Mouse (Mus musculus): ENCODE data around the gene Spag5.

Gene Spag5

DNA sequence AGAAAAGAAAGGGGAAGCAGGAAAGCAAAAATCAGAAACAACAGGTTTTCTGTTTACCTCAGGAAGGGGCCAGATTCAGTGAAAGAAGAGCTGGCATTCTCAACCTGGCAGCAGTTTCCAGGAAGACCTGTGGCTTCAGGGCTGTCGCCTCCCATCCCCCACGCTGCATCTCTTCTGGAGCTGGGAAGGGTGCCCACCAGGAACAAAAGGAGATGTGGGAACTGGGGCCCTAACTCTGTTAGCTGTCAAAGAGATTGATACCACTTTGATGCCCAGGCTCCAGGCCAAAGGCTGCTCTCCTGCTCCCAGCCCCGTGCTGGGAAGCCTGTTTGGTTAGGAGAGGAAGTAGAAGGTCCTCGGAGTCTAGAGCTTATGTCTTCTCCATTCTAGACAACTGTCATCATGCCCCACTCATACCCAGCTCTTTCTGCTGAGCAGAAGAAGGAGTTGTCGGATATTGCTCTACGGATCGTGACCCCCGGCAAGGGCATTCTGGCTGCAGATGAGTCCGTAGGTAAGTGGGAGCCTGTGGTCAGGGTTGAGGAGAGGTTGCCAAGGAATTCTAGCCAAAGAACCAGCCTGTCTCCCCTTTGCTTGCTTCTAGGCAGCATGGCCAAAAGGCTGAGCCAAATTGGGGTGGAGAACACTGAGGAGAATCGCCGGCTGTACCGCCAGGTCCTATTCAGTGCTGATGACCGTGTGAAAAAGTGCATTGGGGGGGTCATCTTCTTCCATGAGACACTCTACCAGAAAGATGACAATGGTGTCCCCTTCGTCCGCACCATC lies 22.9 kb downstream of the Spag5 start:
- peak; percentile 58 for DNase-seq

DNA sequence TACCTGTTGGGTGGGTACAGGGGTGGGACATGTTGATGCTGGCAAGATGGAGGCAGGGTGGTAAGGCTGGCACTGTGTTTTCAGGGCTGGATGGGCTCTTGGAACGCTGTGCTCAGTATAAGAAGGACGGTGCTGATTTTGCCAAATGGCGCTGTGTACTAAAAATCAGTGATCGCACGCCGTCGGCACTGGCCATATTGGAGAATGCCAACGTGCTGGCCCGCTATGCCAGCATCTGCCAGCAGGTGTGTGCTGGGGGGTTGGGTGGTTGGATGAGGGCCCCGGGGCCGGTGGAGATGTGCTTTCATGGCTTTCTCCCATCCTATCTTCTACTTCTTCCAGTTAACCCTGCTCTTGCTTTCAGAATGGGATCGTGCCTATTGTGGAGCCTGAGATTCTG lies 23.6 kb downstream of the Spag5 start:
- no peak for DNase-seq

DNA sequence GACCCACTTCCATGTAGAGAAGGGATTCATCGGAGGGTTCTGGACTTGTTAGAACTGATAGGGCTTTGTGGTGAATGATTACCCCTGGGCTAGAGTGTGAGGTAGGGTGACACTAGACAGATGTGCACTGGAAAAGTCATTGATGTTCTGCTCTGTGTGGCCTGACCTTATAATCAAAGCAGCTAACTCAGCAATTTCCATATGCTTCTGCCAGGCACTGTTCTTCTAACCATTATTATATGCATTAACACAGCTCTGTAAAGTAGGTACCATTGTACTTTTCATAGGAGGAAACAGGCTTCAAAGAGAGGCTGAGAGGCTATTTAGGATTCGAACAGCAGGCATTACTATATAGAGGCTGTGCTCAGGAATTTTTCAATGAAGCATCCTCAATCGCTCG lies 25.9 kb downstream of the Spag5 start:
- DNase-seq: no peak

DNA sequence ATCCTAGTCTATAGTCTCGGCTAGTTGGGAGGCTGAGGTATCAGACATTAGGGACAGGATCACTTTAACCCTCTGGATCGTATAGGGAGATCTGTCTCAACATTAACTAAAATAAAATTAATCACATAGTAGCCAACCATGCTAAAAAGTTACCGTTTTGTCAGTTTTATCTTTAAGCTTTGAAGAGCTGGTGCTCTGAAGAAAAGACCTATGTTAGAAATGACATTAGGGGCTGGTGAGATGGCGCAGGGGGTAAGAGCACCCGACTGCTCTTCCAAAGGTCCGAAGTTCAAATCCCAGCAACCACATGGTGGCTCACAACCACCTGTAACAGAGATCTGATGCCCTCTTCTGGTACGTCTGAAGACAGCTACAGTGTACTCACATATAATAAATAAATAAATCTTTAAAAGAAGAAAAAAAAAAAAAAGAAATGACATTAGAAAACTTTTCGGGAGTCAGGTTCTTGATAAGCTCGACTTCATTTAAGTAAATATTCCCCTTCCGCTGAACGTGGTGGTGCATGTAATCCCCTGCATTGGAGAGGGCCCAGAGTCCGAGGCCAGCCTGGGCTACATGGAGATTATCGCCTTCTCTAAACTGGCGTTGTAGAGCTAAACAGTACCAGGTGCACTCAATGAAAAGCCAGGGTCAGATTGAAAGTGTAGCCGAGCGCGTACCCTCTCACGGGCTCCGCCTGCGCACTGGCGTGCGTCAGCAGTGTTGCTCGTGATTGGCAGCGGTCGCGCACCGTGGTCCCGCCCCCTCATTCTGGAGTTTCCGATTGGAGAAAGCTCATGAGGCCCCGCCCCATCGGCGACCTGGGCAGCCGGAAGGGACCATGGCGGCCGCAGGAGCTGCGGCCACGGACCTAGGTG lies 26.5 kb downstream of the Spag5 start, which contains the start of gene Pigs:
TSS of gene Pigs (plus strand) at position 782 of the 878 bp plus-strand sequence.
- peak; percentile 95 for DNase-seq

DNA sequence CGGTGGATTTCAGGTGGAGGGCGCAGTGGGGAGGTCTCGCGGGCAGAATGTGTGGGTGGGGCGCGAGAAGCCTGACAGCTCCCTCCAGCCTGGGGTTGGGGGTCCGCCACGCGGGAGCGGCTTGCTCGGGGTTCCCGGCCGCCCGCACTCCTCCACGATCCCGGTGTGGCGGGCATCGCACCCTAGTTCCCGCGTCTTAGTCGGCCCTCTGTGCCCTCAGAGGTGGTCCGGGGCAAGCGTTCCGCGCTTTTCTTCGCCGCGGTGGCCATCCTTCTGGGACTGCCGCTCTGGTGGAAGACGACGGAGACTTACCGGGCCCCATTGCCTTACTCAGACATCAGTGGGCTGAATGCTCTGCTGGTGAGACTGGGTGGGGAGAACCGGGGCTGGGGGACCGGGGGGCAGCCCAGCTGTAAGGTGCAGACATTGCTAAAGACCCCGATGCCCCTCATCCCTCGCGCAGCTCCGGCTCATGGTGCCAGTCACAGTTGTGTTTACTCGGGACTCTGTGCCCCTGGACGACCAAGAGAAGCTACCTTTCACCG lies 27.3 kb downstream of the Spag5 start:
- no peak for DNase-seq

DNA sequence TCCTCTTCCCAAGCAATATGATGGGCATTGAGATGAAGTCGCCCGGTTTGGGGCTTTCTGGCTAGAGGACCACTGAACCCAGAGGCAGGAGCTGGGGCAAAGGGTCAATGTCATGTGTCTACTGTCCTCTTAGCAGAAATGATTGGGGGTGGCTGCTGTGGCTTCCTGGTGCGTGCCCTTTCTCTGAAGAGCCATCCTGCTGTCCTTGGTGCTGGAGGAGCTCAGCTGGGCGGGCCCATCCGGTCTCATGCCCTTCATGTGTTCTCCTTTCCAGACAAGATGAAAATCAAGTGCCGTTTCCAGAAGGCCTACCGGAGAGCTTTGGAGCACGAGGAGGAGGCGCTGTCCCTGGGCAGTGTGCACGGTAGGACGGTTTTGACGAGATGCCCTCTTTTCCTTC lies 31.3 kb downstream of the Spag5 start:
- DNase-seq: no peak

DNA sequence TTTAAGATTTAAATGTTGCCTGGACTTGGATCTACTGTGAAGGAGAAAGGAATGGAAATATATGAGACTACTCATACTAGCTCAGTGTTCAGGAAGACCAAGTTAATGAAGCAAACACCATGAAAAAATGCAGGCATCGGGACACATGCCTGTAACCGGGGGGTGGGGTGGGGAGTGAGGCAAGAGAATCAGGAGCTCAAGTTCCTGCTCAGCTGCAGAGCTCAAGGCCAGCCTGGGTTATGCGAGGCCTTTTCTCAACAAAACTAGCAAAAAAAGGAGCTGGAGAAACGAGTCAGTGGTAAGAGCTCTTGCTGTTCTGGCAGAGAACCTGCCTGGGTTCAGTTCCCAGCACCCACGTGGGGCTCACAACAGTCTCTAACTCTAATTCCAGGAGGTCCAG lies 32.7 kb downstream of the Spag5 start:
- no peak for DNase-seq

DNA sequence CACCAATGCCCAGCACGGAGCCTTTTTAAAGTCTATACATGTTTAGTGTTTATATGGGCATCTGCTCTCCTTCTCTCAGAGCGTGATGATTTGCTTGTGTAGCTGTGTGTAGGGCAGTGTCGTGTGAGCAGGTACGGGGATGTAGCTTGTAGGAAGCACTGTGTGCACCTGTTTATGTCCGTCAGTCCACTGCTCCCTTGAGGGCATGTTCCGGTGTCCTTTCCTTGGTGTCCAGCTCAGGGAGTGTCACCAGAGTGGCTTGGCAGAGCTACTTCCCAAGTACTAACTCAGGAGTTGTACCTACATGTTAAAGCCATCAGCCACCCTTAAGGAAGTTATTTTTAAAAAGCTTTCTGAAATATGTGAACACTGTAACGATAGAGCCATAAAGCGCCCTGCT lies 35.7 kb downstream of the Spag5 start:
- no peak for DNase-seq

DNA sequence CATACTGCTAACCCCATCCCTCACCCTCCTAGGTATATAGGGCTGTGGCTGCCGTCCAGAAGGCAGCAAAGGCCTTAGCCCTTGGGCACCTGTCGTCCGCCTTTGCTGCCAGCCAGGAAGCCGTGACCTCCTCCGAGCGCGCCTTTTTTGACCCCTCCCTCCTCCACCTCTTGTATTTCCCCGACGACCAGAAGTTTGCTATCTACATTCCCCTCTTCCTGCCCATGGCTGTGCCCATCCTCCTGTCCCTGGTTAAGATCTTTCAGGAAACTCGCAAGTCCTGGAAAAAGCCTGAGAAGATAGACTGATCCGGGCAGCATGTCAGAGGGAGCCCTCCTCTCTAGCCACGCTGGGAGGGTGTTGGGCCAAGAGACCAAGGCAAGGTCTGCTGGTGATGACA lies 40.4 kb downstream of the Spag5 start:
- no peak for DNase-seq

DNA sequence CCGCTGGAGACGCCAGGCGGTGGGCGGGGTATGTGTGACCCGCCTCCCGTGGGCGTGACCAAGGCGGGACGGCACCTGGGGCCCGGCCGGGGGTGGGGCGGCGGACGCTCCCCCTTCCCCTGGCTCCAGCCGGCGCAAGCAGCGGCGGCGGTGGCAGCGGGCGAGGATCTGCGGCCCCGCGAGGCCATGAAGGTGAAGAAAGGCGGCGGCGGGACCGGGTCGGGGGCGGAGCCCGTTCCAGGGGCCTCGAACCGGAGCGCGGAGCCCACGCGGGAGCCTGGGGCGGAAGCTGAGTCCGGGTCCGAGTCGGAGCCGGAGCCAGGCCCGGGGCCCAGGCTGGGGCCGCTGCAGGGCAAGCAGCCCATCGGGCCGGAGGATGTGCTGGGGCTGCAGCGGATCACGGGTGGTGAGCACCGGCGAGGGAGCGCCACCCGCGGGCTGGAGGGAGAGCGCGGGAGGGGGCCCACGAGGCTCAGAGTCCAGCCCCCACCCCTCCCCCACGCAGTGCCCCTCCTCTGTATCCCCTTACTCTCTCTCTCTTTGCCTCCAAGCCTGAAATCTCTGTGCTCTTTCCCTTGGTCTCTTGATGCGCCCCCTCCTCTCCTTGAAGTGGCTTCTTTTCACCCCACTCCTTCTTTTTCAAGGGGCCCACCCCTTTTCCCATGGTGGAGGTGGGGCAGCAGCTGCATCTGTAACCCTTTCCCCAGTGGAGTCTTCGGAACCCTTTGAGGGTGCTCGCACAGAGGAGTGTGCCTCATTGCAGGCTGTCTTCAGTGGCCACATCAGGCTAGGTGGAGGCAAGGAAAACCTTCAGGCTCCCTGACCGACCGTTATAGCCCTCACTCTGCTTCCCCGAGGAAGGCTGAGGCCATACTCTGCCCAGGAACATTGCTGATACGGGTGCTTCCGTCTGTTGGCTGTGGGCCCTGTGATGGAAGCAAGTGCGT lies 42.3 kb downstream of the Spag5 start, which contains the start of gene Unc119:
TSS of gene Unc119 (plus strand) at position 102 of the 947 bp plus-strand sequence.
- peak; percentile 67 for DNase-seq

DNA sequence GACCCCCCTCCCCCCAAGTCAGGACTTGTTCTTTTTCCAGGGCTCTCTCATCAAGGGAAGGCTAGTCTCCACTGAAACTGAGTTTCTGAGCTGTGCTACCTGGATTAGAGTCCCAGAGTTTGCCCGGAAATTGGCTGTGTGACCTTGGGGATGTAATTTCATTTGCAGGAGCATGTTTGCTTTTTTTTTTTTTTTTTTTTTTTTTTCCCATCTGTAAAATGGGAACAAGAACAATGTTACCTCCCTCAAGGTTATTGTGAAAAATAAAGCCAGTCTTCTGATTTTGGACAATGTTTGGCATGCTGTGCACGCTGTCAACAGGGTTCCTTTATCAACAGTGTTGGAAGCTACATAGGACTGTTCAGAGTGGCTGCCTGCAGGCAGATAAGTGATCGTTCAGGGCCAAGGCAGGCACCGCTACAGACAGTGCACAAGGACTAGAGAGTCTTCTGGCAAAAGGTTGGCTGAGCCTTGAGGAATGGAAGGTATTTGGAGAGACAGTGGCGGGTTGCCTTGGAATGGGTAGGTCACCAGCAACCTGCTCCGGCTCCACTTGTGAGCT lies 43.1 kb downstream of the Spag5 start:
- no peak for DNase-seq

DNA sequence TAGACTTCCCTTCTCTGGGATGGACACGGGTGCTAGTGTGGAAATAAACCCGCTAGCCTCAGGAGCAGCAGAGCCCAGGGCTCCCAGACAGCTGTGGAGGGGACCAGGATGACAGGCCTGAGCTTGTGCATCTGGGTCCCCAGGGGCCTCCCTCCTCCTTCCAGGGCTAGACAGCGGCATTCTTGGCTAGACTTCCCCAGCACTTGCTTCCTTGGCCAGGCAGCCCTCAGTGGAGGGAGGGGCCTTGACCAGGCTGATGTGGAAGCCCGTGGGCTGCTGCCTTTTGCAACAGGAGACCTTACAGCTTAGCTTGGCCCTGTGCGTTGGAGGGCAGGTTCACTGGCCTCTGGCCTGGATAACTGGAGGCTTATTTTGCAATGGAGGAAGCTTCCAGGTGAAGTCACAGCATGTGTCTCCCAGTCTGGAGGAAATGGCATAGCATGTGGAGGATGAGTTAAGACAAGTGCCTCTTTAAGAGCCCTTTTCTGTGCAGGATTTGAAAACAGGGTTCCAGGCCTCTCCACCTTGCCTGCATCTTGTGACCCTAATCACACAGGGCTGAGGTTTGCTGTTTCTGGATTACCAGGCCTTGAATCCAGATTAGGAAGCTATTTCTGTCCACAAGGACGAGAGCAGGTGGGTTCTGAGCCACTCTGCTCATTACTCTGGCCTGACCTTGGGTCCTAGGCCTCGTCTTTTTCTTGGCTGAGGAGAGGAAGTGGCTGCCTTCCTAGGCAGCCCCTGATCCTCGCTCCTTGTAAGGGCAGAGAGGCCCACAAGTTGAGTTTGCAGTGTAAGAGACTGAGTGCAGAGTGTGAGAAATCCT lies 43.8 kb downstream of the Spag5 start:
- no peak for DNase-seq

DNA sequence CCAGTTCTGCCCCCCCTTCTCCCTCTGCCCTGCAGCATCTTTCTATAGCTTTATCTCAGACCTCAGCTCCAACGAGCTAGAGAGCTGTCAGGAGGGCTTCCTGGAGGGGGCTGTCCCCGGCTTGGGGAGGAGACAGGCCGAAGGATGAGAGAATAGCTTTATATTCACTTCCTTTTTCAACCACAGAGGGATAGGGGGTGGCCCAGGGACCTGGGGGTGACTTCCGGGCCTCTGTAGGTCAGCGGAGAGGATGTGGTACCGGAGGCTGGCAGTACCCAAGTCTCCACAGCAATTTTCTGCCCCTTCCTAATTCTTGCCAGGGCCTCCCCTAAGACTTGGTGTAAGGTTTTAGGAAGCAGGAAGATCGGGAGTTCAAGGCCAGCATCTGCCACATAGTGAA lies 44.5 kb downstream of the Spag5 start:
- DNase-seq: no peak

DNA sequence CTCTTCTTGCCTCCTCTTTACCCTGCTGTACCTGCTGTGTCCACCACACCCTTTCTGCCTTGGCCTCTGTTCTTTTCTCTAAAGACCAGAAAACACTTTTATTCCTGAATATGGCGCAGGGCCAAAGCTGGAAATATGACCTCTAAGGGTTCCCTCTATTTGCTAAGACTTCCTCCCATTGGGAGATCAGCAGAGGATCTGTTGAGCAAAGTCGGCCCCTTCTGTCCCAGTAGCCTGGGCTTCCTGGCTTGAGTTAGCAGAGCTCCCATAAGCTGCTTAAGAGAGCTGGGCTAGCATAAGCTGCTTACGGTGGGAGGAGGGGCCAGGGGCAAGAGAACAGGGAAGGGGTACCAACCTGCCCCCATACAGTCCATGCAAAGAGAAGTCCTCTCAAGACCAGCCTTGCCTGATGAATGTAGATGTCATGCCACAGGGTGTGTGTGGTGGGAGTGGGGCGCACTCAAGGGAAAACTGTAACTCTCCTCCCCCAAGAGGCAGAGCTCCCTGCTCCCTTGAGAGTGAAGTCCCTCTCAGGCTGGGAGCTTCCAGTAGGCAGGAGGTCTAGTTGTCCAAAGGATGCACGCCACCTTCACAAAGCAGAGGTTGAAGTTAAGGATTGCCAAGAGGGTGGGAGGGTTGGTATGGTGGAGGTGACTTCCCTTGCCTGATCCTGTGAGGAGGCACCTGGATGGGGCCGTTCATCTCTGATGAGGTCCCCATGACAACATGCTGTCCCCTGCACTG lies 45.2 kb downstream of the Spag5 start:
- DNase-seq: no peak

DNA sequence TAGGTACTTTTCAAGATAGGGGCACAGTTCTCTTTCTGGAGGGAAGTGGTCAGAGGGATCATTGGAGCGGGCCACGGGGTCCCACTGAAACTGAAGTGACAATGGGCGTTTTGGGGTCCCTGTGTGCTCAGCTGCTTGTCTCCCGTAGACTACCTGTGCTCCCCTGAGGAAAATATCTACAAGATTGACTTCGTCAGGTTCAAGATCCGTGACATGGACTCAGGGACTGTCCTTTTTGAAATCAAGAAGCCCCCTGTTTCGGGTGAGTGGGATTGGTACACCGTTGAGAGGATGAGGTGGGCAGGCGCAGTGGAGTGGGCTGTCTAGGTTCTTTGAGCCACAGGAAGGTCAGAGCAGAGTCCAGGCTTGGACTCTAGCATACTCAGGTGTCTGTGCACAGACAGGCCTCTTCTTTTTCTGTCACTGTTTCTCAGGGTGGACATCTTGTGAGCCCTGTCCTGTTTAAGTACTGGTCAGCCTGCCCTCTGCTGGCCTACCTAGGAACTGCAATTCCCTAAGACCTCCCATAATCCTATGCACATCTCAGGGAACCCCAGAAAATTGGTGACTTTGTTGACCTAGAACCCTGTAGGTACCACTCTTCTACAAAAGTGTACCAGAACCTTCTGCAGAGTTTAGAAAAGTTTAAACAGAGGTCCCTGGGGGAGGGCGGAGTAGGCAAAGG lies 45.9 kb downstream of the Spag5 start:
- peak; percentile 75 for DNase-seq

DNA sequence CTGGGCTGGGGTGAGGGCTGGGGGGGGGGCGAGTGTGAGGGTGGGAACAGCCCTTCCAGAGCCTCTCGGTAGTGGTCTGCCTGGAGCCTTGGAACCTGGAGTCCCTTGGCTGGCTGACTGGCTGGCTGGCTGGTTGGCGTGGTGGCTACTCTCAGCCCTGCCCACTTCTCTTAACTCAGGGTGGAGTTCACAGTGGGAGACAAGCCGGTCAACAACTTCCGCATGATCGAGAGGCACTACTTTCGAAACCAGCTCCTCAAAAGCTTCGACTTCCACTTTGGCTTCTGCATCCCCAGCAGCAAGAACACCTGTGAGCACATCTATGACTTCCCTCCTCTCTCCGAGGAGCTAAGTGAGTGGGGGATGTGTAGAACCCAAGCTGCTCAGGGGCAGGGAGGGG lies 46.6 kb downstream of the Spag5 start:
- DNase-seq: no peak

DNA sequence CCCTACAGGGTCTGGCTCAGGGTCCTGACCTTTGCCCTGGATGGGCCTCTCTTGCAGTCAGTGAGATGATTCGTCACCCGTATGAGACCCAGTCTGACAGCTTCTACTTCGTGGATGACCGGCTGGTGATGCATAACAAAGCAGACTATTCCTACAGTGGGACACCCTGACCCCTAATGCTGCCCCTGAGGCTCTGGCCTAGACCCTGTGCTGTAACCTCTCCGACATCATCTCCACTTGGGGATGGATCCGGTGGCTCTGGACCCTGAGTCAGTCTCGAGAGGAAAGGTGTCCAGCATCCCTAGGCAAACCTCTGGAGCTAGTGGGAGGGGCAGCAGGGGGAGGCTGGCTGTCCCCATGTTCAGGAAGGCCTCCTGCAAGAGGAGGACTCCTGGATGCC lies 47.1 kb downstream of the Spag5 start:
- DNase-seq: no peak

DNA sequence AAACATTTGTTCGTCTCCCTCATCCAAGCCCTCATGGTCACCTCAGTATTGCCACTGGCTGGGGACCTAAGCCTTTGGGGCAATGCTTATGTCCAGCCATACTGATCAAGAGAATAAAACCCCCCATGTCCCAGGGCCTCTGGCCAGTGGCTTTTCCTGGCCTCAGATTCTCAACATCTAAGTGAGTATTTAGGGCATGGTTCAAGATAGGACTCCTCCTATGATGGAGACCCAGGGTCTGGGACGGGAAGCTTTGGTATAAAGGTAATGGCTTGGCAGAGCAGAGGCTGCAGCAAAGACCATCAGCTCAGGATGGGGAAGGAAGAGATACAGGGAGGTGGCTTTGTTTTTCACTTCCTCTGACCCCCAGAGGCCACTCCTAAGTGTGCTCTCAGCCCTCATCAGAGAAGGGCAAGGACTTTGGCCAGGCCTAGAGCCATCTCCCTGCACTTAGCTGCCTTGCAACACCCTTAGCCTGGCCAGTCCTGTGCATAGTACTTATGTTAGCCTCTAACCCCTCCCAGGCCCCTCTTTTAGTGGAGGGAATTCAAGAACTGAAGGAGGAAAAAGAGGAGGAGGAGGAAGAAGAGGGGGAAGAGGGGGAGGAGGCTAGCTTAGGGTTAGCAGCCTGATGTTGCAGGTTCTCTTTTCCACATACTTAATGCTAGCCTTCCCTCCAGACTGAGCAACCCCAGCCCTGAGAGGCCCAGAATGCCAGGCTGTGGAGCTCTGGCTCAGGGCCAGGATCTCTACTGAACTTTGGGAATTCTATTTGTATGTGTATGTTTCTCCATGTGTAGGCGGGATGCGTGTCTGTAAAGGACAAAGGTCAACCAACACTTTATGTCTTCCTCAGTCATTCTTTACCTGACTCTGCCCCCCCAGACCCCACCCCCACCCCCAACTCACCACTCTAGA lies 48.4 kb downstream of the Spag5 start:
- DNase-seq: no peak

DNA sequence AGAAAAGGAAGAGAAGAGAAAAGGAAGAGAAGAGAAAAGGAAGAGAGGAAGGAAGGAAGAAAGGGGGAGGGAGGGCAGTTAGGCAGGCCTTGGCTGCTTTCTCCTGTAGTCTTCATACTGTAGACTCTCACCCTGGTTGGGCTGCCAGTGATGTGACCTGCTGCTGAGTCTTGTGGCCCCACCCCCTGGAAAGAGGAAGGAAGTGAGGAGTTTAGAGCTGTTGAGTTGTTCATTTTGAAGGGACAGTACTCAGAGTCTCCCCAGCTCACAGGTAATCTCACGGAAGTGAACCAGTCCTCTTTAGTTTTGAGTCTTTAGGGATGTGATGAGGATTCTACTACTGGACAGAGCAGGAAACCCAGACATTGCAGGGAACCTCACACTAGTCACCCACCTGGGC lies 51.8 kb downstream of the Spag5 start:
- DNase-seq: no peak

Data from right cerebral cortex, postnatal 14 days (tissue).